Mouse (Mus musculus) lung, embryonic 15.5 days (tissue): Measurements from ENCODE around the gene Odf2. TPM values are rescaled to one million over a fixed set of nuclear protein-coding genes. Genes with fewer than 3 reads are reported as not detected.

Source experiments
- ATAC-seq: fragments of 200-750 bp; cut with Nextera tagmentation; 2 replicates; pipeline ENCODE4 v1.8.0; 2017; ENCODE audit warnings: moderate number of reproducible peaks, borderline replicate concordance; ENCODE audit not compliant: low FRiP score, low TSS enrichment; ENCODE audit errors: extremely low read depth
- H3K27ac ChIP-seq: fragments of 300-500 bp; sonication (generic); 2 replicates; pipeline ENCODE4 v1.5.1; 2015; ENCODE audit warnings: moderate library complexity, mild to moderate bottlenecking, inconsistent platforms
- H3K27me3 ChIP-seq: fragments of 300-500 bp; sonication (generic); 2 replicates; pipeline ENCODE4 v1.6.1; 2015; ENCODE audit warnings: inconsistent platforms
- H3K36me3 ChIP-seq: fragments of 300-500 bp; sonication (generic); 2 replicates; pipeline ENCODE4 v1.6.1; 2015; ENCODE audit warnings: inconsistent platforms
- H3K4me1 ChIP-seq: fragments of 300-500 bp; sonication (generic); 2 replicates; pipeline ENCODE4 v1.6.1; 2015; ENCODE audit warnings: inconsistent platforms
- H3K4me2 ChIP-seq: fragments of 300-500 bp; sonication (generic); 2 replicates; pipeline ENCODE4 v1.6.1; 2015; ENCODE audit warnings: inconsistent platforms, mild to moderate bottlenecking, moderate library complexity
- H3K4me3 ChIP-seq: fragments of 300-500 bp; sonication (generic); 2 replicates; pipeline ENCODE4 v1.5.1; 2015; ENCODE audit warnings: mild to moderate bottlenecking, inconsistent platforms
- H3K9ac ChIP-seq: fragments of 300-500 bp; sonication (generic); 2 replicates; pipeline ENCODE4 v1.6.1; 2015; ENCODE audit warnings: inconsistent platforms
- H3K9me3 ChIP-seq: fragments of 300-500 bp; sonication (generic); 2 replicates; pipeline ENCODE4 v1.6.1; 2016; ENCODE audit warnings: inconsistent platforms
- WGBS: fragments of 180-500 bp; shearing (Covaris S2); methylation state at CpG from one replicate; pipeline ENCODE4 v1.1.7; 2015; 5-methylcytosine and 5-hydroxymethylcytosine counted together
- microRNA-seq: library from miRNA; unstranded; fragments of <30 nt; microRNA quantifications from one replicate; pipeline ENCODE4, GENCODE M21; 2016
- polyA plus RNA-seq: library from polyadenylated mRNA; unstranded; fragments of >200 nt; fragmentation: Nextera tagmentation; extraction: Ambion mirVana; gene quantifications from 2 replicates; pipeline ENCODE4 v1.2.1, GENCODE M21; 2015

The Odf2 gene
- polyA plus RNA-seq, 1 experiment from 2014 or later, result 62.3 TPM

GRCm38 (mm10) chr2:29980661-29981060, 91.6 kb downstream of the Odf2 start:
- Histone ChIP-seq H3K36me3 (peaks cover 78% of the 10 kb centered on the region), H3K4me2 (no peak overlapping the region), H3K9me3 (no peaks in the 10 kb centered on the region), H3K9ac (no peak overlapping the region), H3K27ac (no peak overlapping the region), H3K27me3 (no peaks in the 10 kb centered on the region), H3K4me1 (no peaks in the 10 kb centered on the region), H3K4me3 (no peak overlapping the region)
- no peak for ATAC-seq
- 95% methylated on average over 1 of the region's 1 CpGs for WGBS

Small RNAs within 50 kb of the gene (microRNA-seq; reads per million reads assigned to microRNA genes)
- gene Mir219a-2 (not detected), gene Mir219b (not detected)

Other genes starting within 250 kb of the Odf2 start
- 1.7 TPM in 2 replicates for gene Gm13420, start 137.5 kb upstream of the Odf2 start, polyA plus RNA-seq
- 0.28 TPM in 1 of 2 replicates, not detected in the other for gene Gm13547, start 129.9 kb upstream of the Odf2 start, polyA plus RNA-seq
- 28.3 and 30.3 TPM in 2 replicates for gene Coq4, start 101.7 kb upstream of the Odf2 start, polyA plus RNA-seq
- 38.0 and 38.4 TPM in 2 replicates for gene Trub2, start 100.7 kb upstream of the Odf2 start, polyA plus RNA-seq
- 14.9 and 15.4 TPM in 2 replicates for gene Slc27a4, start 86.6 kb upstream of the Odf2 start, polyA plus RNA-seq
- gene Urm1, start 69.1 kb upstream of the Odf2 start, polyA plus RNA-seq, result 22.0 and 27.2 TPM in 2 replicates
- 12.2 and 12.9 TPM in 2 replicates for gene Cercam, start 20.1 kb upstream of the Odf2 start, polyA plus RNA-seq
- gene Gle1, start 46.2 kb downstream of the Odf2 start, polyA plus RNA-seq, result 64.5 and 67.9 TPM in 2 replicates
- 95.5 and 102 TPM in 2 replicates for gene Sptan1, start 76.3 kb downstream of the Odf2 start, polyA plus RNA-seq
- 34.0 and 34.5 TPM in 2 replicates for gene Wdr34, start 159.7 kb downstream of the Odf2 start, polyA plus RNA-seq
- 449 and 465 TPM in 2 replicates for gene Set, start 168.2 kb downstream of the Odf2 start, polyA plus RNA-seq
- 13.2 and 14.7 TPM in 2 replicates for gene Pkn3, start 188.5 kb downstream of the Odf2 start, polyA plus RNA-seq
- 31.4 and 32.5 TPM in 2 replicates for gene Zdhhc12, start 204.4 kb downstream of the Odf2 start, polyA plus RNA-seq
- gene Zer1, start 235.4 kb downstream of the Odf2 start, polyA plus RNA-seq, result 6.5 and 8.1 TPM in 2 replicates
- 8.3 and 9.5 TPM in 2 replicates for gene Tbc1d13, start 244.5 kb downstream of the Odf2 start, polyA plus RNA-seq